Mouse (Mus musculus) natural killer cell, adult 2 months (primary cell): ENCODE measurements around the gene Medag.

Experiments
- DNase-seq, 2 experiments: peaks; one replicate each; pipeline ENCODE4 v3.0.0; 2022; ENCODE audit warnings: low spot score in 2 of 2

The Medag gene

DNA sequence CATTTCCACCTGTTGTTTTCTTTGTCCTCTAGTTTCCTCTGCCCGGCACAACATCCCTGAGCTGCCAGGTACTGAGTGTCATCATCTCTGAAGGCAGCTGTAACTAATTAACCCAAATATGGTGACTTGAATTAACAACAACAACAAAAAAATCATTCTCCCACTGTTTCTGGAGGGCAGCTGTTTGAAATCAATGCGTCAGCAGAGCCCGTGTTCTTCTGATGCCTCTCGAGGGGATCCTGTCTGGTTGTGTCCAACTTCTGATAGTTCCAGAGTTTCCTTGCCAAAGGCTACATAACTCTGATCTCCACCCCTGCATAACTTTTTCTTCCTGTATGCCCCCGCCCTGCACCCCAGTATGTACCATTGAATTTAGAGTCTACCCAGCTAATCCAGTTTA is 28.9 kb upstream of the Medag start:
- no peak for DNase-seq

DNA sequence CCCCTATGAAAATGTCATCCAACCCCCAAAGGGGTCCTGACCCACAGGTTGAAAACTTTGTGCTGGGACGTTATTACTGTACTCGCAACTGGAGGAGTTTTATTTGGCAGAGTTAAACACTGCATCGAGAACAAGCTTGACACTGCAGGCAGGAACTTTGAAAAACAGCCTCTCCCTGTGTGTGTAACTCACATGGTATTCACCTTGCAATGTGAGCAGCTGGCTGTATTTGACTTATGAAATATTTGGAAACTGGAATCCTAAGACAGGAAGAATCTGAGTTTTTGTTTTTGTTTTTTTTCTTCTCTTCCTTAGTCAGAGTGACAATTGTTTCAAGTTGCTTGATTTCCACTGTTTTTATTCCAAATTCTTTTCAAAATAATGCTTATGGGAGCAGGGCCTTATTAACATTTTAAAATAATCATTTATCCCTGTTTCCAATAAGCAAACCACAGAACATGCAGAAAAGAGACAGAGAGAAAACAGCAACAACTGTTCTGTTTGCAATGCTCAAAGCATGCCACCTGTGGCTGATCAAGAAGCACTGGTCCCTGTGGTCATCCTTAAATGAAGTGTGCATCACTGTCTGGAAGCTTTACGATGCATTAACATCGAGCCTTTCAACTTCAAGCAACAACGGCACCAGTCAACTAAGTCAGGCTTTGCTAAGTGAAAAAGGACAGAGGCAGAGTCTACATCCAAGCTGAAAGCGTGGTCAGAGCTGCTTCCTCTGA is 26.2 kb upstream of the Medag start:
- no peak for DNase-seq

DNA sequence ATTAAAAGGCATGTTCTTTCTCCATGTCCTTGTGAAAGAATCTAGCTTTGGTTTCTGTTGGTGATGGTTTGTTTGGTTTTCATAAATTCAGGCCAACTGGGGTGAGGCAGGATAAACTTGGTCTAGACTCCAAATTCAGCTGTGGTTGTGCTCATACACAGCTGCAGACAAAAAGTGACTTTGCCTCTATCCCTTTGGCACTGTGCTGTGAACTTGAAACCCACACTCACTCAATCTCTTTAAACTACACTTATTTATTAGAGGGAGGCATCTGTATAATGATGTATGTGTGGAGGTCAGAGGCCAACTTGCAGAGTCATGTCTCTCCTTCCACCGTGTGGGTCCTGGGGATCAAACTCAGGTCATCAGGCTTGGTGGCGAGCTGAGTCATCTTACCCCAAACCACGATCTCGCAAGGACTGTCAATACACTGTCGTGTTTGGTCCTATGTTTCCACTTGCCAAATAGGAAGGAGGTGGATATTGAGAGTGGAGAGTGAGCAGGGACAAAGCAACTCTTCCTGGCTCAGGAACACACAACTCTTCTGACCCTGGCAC is 25.2 kb upstream of the Medag start:
- no peak for DNase-seq

DNA sequence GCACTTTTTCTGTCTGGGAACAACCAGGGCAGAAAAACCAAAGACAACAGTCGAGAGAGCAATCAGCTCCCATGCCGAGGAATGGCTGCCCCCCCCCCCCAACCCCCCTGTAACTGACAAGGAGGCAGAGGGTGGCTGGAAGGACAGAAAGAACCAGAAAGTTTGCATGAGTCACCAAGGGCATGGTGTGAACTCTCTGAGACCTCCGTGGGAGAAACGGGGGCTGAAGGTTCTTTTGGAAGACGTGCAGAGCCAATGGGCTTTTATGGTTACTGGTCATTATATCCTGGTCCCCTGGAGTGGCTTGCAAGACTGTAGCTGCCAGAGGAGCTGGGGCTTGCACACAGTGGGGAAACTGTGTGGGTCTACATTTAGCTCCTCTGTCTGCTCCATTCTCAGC is 22.6 kb upstream of the Medag start:
- DNase-seq: no peak

DNA sequence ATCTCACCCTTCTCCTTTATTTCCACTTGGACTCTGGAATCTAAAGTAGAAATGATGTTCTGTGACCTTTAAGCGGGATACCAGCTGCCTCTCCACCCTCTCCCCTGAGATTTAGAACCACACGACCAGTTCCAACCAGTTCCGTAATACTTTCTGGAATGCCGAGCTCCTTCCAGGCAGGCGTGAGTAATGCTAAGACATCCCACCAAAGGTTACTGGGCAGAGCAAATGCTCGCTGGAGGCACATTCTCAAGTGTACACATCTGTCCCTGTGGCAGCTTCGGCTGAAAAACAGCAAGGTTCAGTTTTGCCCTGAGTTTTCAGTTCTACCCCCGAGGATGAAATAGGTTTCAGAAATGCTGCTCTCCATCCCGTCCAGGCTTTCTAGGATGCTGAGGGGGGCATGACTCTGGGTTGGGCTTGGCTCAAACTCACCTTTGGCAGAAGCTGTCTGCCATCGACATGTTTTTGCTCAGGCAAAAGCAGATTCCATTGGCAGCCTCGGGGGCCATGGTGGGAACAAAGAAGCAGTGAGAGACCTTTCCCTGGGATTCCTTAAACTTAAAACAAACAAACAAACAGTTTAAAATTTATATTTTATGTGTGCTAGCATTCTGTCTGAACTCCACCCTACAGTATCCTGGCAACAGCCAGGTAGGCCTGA is 21.9 kb upstream of the Medag start:
- DNase-seq: no peak

DNA sequence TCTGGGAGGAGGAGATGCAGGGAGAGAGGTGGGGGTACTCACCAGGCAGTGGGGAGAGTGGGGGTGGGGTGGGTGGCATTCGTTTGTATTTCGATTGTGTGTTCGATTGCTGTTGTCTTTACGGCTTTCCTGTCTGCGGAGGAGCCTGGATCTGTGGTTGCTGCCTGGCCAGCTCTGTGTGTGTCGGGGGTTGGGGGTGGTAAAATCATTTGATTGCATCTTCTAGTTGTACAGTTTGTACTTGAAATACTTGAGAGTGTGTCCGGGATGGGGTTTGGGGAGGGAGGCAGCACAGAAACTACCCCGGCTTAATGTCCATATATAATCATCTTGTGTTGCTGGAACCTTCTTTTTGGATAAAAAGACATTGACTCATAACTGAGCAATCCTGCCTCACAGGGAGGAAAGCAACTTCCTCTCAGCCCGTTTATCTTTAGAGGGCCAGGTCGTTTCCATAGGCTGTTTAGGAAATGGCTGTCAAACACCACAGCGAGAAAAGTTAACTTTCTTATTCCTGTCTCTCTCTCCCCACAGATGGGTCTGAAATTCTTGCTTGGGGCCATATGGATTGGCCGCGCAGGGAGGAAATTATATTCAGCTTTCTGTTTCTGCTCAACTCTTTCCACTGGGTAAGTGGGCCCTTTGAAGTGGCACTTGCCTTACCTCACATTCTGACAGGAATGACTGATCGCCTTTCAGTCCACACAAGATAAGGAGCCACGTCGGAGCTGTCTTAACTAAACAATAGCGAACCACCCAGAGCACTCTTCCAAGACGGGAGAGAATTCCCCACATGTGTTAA is 19.8 kb upstream of the Medag start:
- no peak for DNase-seq

DNA sequence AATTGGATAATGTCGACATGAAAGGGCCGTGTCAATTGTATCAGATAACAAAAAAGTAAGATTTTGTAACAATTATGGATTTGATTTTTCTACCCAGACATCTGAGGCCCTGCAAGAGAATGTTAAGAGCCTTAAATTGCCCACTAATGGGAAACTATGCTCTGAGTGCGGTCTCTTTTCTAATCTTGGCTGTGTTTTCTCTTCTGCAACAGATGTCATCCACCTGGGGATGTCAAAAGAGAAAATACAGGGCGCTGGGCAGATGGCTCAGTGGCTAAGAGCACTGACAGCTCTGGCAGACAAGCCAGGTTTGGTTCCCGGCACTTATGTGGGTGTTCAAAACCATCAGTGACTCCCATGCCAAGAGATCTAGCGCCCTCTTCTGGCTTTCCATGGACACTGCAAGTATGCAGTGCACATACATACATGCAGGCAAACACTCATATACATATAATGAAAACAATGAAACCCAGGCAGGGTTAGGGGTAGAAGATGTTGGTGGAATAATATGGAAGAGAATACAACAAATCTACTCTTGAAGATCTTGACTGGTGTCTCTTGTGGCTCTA is 19.0 kb upstream of the Medag start:
- no peak for DNase-seq

DNA sequence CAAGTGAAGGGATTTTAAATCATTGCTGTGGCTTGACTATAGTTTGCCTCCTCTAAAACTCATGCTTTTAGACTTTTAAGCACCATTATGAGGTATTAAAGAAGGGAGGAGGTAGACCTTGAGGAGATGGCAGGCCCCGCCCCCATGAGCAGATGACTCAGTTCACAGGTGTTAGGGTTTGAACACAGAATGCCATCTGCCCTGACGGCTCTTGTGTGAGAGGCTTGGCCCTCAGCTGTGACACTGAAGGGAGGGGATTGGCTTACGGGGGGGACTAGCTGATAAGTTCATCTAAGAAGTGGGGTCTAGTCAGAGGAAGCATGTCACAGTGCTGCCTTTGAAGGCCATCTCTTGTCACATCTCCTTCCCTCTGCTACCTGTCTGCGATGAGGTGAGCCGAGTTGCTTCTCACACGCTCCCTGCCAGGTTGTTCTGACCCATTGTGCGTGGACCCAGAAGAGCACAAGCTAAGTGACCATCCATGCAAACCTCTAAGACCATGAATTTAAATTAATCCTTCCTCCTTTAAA is 10.0 kb upstream of the Medag start:
- no peak for DNase-seq

DNA sequence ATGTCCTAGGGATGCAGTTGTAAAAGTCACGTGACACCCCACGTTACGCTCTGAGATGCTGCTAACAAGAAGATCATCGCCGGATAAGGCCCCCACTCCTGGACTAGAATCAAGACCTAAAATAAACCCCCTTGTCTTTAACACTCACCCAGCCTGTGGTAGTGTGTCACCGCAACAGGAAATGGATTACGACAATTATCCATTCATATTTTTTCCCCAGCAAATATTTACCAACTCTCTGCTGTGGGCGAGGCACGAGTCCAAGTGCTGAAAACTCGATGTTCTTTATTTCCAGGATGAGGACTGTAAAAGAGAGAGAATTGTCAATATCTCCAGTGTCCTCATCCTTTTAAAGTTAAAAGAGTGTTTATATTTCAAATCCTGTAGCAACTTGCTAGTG is 9.5 kb upstream of the Medag start:
- DNase-seq: no peak

DNA sequence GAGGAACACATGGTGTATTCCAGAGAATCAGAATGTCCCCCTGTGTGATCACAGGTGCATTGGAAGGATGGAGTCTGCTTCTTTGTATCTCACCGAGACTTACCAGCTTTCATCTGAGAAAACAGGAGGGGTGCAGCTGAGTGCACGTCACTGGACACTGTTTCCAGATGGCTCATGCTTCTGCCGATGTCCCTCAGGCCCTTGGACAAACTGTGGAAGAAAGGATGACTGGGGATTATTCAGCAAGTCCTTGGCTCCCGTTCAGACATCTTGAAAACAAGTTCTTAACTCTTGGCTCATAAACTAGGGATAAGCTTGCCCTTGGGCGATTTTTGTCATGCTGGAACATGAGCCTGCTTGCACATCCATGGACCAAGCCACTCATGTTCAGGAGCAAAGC is 8.2 kb upstream of the Medag start:
- no peak for DNase-seq

DNA sequence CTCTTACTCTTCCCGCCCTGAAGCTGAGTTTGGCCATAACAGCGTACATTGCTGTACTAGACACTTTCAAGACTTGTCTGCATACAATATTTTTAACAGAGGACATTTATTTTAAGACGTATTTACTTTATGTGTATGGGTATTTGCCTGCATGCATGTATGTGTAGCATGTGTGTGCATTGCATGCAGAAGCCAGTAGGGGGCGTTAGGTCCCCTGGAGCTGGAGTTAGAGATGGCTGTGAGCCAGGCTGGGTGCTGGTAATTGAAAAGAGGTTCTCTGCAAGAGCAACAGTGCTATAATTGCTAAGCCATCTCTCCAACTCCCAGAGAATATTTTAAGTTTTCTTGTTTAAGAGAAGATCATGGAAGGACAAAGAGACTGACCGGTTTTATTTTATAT is 6.8 kb upstream of the Medag start:
- no peak for DNase-seq

DNA sequence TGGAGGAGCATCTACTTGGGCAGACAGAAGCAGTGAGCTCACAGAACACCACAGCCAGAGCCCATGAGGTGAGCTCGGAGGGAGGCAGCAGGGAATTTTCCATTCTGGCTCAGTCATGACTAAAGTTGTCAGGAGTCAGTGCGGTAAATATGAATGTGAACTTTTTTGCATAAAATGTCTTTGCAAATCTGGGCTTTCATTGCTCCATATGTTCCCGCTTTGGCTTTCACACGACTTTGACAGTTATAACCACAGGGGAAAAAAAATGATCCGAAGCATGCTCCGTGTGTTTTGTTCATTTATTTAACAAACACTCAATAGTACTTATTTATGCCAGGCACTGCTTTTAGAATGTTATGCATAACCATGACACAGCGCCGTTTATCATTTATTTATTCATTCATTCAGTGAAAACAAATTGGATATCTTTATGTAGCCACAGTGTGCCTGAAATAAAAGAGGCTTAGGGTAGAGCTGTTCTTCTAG is 4.7 kb upstream of the Medag start:
- DNase-seq: no peak

DNA sequence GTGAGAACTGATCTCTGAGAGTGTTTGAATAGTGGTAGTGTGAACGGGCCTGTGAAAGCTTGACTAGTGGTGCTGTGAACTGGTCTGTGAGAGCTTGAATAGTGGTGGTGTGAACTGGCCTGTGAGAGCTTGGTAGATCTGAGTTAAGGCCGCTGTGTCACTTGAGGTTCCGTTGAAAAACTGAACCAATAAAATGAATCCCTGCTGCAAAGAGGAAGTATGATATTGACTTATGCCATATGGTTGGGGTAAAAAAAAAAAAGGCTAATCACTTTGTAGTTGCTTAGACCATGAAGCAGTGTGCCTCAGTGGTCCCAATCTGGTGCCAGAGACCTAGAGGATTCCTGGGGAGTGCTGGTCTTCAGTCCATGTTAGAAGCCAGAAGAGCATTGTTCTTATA is 2.0 kb upstream of the Medag start:
- no peak for DNase-seq

DNA sequence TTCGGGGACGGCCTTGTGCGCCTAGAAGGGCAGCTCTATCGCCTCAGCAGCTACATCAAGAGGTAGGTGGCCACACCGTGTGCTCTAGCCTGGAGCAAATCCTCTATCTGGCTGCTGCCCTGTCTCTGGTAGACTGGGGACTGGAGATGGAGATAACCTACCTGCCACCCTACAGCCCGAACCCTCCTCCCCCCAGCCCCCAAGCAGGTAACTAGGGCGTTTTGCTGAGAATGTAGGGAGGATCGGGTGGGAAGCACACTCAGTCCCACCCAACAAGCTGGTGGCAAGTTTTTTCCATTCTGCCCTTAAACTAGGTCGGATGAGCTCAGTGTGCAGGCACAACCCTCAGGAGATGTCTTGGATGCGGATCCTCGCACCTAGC is 636 bp downstream of the Medag start:
- DNase-seq: no peak

DNA sequence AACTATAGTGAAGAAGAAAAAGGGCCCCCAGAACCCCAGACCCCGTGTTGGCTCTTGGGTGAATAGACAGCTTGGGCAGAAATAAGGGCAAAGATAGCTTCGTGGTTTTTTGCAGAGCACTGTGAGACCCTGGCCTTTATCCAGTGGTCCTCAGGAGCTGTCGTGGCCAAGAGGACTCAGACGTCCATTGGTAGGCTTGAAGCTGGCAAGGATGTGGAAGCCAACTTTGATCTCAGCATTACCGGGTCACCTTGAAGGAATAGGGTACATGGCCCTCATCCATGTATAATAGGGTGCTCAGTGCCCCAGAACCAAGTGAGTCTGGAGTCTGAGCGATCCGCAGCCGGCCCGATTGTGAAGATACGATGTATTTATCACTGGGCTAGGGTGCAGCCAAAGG is 1.1 kb downstream of the Medag start:
- DNase-seq: no peak

DNA sequence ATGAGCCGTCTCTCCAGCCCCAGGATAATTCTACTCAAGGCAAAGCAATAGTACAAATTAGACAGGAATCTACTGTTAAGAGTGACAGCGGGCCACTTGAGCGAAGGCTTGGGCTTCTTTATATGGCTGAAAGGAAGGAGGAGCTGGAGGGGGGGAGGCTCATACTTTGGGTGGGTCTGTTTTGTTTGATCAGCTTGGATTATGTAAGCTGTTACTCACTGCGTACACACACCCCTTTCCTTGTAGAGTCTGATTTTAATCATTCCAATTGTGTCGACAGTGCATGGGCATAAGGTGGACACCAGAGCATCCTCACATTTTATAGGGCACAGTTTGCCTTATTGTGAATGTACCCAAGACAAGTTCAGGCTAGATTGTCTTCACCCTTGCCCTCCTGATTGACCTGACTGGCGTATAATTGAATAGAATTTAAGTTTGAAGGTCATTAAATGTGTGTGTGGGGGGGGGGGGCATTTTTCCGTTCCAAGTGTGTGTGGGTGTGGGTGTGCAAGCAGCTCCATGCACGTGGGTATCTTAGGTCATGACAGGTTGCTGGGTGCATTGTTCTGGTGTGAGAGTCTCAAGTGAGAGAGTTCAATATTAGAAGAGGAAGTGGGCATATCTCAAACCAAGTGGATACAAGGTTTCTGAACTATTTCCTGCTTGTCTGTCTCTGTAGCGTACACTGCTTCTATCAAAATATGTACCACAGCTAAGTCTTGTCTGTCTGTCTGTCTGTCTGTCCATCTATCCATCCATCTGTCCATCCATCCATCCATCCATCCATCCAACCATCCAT is 3.0 kb downstream of the Medag start:
- no peak for DNase-seq

DNA sequence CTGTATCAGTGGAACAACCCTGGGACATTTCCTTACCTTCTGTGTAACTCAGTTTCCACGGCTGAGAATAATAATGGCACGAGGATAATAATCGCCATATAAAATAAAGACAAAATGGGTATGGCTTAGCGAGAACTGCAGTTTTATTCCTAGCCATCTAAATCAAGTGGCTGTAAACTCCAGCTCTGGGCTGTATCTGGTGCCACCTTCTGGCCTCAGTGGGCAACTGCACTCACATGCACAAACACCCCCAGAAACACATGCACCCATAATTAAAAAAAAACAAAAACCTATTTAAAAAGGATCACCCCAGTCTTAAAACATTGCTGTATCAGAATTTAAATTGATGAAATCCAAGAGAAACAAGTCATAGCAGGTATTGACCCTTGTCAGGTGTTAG is 5.8 kb downstream of the Medag start:
- no peak for DNase-seq

DNA sequence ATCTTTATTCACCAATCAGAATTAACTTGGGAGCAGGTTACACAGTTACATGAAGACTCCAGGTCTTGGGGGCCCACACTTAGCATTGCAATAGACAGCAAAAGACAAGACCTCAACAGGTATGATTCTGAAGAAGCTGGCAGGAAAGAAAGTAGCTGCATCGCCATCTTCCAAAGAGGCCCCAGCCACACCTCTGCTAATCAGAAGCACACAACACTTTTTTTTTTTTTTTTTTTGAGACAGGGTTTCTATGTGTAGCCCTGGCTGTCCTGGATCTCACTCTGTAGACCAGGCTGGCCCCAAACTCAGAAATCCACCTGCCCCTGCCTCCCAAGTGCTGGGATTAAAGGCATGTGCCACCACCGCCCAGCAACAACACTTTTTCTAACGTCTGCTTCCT is 15.0 kb downstream of the Medag start:
- no peak for DNase-seq

DNA sequence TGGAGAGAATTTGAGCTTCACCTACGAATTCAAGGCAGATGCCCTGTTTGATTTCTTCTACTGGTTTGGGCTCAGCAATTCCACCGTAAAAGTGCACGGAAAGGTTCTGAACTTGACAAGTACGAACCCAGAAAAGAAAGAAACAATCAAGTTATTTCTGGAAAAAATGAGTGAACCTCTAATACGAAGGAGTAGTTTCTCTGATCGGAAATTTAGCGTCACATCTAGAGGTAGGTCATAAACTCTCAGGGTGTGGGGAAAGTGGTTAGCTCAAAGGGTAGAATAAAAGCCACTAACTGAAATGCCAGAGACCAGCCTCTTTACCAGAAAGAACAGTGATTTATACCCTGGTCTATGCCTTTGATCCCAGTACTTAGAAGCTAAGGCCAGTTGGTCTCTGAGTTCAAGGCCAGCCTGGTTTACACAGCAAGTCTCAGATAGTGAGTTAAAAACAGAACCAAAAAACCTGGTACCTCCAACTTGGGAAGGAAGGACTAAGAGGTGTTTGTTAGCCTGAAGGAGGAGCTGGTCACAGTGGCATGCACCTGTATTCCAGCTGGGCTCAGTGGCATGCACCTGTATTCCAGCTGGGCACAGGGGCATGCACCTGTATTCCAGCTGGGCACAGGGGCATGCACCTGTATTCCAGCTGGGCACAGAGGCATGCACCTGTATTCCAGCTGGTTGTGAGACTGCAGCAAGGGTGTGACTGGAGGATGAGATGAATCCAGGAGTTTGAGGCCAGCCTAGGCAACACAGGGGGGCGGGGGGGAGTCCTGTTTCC is 15.9 kb downstream of the Medag start:
- DNase-seq: no peak

DNA sequence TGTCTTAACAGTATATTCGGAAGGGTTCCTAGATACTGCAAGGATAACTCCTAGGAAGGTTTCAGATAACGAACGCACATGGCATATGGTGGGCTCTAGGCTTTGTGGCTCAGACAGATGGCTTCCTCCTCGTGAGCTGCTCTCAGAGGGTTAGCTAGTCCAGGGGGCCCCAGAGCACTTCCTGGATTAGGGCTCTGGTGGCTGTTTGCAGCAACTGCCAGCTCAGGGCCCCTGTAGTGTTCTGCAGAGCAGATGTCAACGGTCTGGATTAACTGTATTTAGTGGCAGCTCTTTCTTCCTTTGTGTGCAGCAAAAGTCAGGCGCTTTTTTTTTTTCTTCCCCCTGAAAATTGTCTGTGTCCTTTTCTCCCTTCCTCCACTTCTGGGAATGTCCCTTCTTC is 16.8 kb downstream of the Medag start:
- peak; percentile 5 to 46 for DNase-seq
